In genomic region chr8:91922211-91922874, GRCm38 (mm10) we compare ENCODE assay signal across 14 mouse cellular contexts.
DNase-seq lines count a peak whose midpoint lies in the region; ATAC-seq lines count a peak whose summit lies in the region.
"Had no signal": no experiment of that assay in that cellular context is flagged by ENCODE, and none has a peak within 500 bp of the region (broad histone marks: within the 10 kb centered on the region; RNA-seq: fewer than 3 reads in every experiment).

No protein-coding gene starts in this region.

- H3K27me3 ChIP-seq in hindbrain, embryonic 12.5 days, result no peaks in the 10 kb centered on the region

- no peak overlapping the region for H3K27ac ChIP-seq in hindbrain, embryonic 12.5 days

- WGBS in hindbrain, embryonic 12.5 days, result 86% methylated on average over 3 of the region's 3 CpGs

- peak; percentile 13 to 58 for DNase-seq in left cerebral cortex, postnatal 36 days (ENCODE audit: low spot score in 2 of 2)
- DNase-seq in left cerebral cortex, postnatal 4 days, result no peak
- DNase-seq in urinary bladder, postnatal 14 days (ENCODE audit: low spot score), result peak; percentile 6
- no peak for DNase-seq in urinary bladder, adult 2 months (ENCODE audit: low spot score)
- DNase-seq in gonadal fat pad, adult 2 months (ENCODE audit: low read depth), result peak; percentile 86
- DNase-seq in adrenal gland, postnatal 4 days (ENCODE audit: low spot score in 2 of 2), result no peak
- DNase-seq: adrenal gland, postnatal 36 days; cerebellum, adult 2 months; kidney, postnatal 10 days; lung, adult 18-20 months; thymus, postnatal 25 days had no signal

- intact Hi-C loops in left cerebral cortex, postnatal 36 days (cut with DNase I), result no loop called here
- intact Hi-C loops in left cerebral cortex, postnatal 4 days (cut with DNase I), result no loop called here

- no peak overlapping the region for H3K4me2 ChIP-seq in hindbrain, embryonic 12.5 days (replicated peaks)
- H3K4me2 ChIP-seq: heart, embryonic 12.5 days had no signal

- no peaks in the 10 kb centered on the region for H3K9me3 ChIP-seq in hindbrain, embryonic 12.5 days (replicated peaks)

- no peaks in the 10 kb centered on the region for H3K4me1 ChIP-seq in hindbrain, embryonic 12.5 days

- no peak overlapping the region for H3K4me3 ChIP-seq in hindbrain, embryonic 12.5 days
- H3K4me3 ChIP-seq: erythroblast, embryonic 14.5 days; heart, embryonic 12.5 days had no signal

- H3K9ac ChIP-seq in hindbrain, embryonic 12.5 days, result no peak overlapping the region
- H3K9ac ChIP-seq: heart, embryonic 12.5 days had no signal

- ATAC-seq in hindbrain, embryonic 12.5 days (ENCODE audit: low FRiP score), result no peak

- H3K36me3 ChIP-seq in hindbrain, embryonic 12.5 days, result no peaks in the 10 kb centered on the region
- H3K36me3 ChIP-seq: heart, embryonic 12.5 days had no signal

Comparison
In these comparisons a context has a peak if more than half of its experiments do, and no peak if none do; other contexts are left out.
1. DNase-seq: peak in left cerebral cortex, postnatal 36 days (2 of 2), urinary bladder, postnatal 14 days (single experiment) and gonadal fat pad, adult 2 months (single experiment); none in left cerebral cortex, postnatal 4 days (single experiment), urinary bladder, adult 2 months (single experiment) and adrenal gland, postnatal 4 days (0 of 2).